37 mouse cellular contexts compared by ENCODE assay signal in the genomic region with DNA sequence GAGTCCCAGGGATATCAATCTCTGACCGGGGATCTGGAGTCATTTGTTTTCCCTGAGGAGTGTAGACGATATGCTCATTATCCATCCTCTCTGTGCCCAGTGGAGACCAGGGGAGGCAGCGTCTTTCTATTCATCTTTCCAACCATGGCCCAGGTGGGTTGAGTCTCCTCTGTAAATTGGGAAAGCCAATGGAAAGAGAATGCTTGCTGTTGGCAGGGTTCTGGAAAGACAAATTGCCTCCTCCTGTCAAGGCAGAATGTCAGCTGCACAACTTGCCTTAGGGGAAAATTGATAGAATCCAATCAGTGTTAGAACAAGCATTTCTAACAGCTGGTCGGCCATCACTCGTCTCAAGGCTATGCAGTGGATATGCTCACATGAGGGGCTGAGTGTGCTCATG. TPM values are rescaled to one million over a fixed set of nuclear protein-coding genes. Genes with fewer than 3 reads are reported as not detected.
"Had no signal": no experiment of that assay in that cellular context is flagged by ENCODE, and none has a peak within 500 bp of the region (broad histone marks: within the 10 kb centered on the region; RNA-seq: fewer than 3 reads in every experiment).

Gene Olfr1349, minus strand, starts transcription at position 101 of the 400 bp plus-strand sequence.

- H3K4me3 ChIP-seq: limb, embryonic 10.5 days; limb, embryonic 12.5 days; limb, embryonic 13.5 days; limb, embryonic 15.5 days; liver, embryonic 12.5 days; liver, embryonic 13.5 days; liver, embryonic 15.5 days; lung, embryonic 15.5 days; megakaryocyte, embryonic 14.5 days; midbrain, embryonic 10.5 days; midbrain, embryonic 12.5 days; midbrain, embryonic 13.5 days; midbrain, embryonic 15.5 days; myocyte; neural tube, embryonic 12.5 days had no signal

- H3K4me1 ChIP-seq: limb, embryonic 10.5 days; limb, embryonic 12.5 days; limb, embryonic 13.5 days; limb, embryonic 15.5 days; liver, embryonic 12.5 days; liver, embryonic 13.5 days; liver, embryonic 15.5 days; lung, embryonic 15.5 days; megakaryocyte, embryonic 14.5 days; midbrain, embryonic 10.5 days; midbrain, embryonic 12.5 days; midbrain, embryonic 13.5 days; midbrain, embryonic 15.5 days; neural tube, embryonic 12.5 days had no signal

- ATAC-seq: liver, embryonic 12.5 days; liver, postnatal 0 days; lung, postnatal 0 days; midbrain, embryonic 13.5 days; midbrain, embryonic 15.5 days; midbrain, embryonic 16.5 days had no signal

- H3K9me3 ChIP-seq: limb, embryonic 15.5 days; liver, embryonic 15.5 days; lung, embryonic 15.5 days; midbrain, embryonic 15.5 days had no signal

- H3K27me3 ChIP-seq: limb, embryonic 12.5 days; limb, embryonic 13.5 days; limb, embryonic 15.5 days; liver, embryonic 12.5 days; liver, embryonic 13.5 days; liver, embryonic 15.5 days; lung, embryonic 15.5 days; megakaryocyte, embryonic 14.5 days; midbrain, embryonic 12.5 days; midbrain, embryonic 13.5 days; midbrain, embryonic 15.5 days; neural tube, embryonic 12.5 days had no signal

- H3K27ac ChIP-seq: limb, embryonic 10.5 days; limb, embryonic 12.5 days; limb, embryonic 13.5 days; limb, embryonic 15.5 days; liver, embryonic 12.5 days; liver, embryonic 13.5 days; liver, embryonic 14.5 days; liver, embryonic 15.5 days; lung, embryonic 15.5 days; macrophage; midbrain, embryonic 10.5 days; midbrain, embryonic 12.5 days; midbrain, embryonic 13.5 days; midbrain, embryonic 15.5 days; neural tube, embryonic 12.5 days had no signal

- H3K36me3 ChIP-seq: limb, embryonic 10.5 days; limb, embryonic 12.5 days; limb, embryonic 13.5 days; limb, embryonic 15.5 days; liver, embryonic 12.5 days; liver, embryonic 13.5 days; liver, embryonic 15.5 days; lung, embryonic 15.5 days; midbrain, embryonic 10.5 days; midbrain, embryonic 12.5 days; midbrain, embryonic 13.5 days; midbrain, embryonic 15.5 days; neural tube, embryonic 12.5 days had no signal

- DNase-seq: left cerebral cortex, postnatal 4 days; liver; liver, embryonic 13.5 days; liver, postnatal 0 days; lung, adult 18-20 months; lung, adult 2 months; lung, embryonic 14.5 days; lung, postnatal 10 days; lung, postnatal 14 days; lung, postnatal 36 days; lung, postnatal 4 days; midbrain, embryonic 14.5 days had no signal

- H3K9ac ChIP-seq: limb, embryonic 12.5 days; limb, embryonic 13.5 days; limb, embryonic 15.5 days; liver, embryonic 12.5 days; liver, embryonic 13.5 days; liver, embryonic 14.5 days; liver, embryonic 15.5 days; liver, postnatal 0 days; lung, embryonic 14.5 days; lung, embryonic 15.5 days; midbrain, embryonic 12.5 days; midbrain, embryonic 13.5 days; midbrain, embryonic 15.5 days; neural tube, embryonic 12.5 days had no signal

- H3K4me2 ChIP-seq: limb, embryonic 12.5 days; limb, embryonic 13.5 days; limb, embryonic 15.5 days; liver, embryonic 11.5 days; liver, embryonic 12.5 days; liver, embryonic 13.5 days; liver, embryonic 15.5 days; lung, embryonic 14.5 days; lung, embryonic 15.5 days; midbrain, embryonic 11.5 days; midbrain, embryonic 12.5 days; midbrain, embryonic 13.5 days; midbrain, embryonic 15.5 days; neural tube, embryonic 12.5 days had no signal

RNA-seq across cellular contexts. Expression of gene Olfr1349, which starts in this region (rescaled TPM):
- polyA plus RNA-seq: limb, embryonic 10.5 days; limb, embryonic 11.5 days; limb, embryonic 12.5 days; limb, embryonic 13.5 days; limb, embryonic 15.5 days; liver, adult 2 months; liver, embryonic 11.5 days; liver, embryonic 12.5 days; liver, embryonic 13.5 days; liver, embryonic 14.5 days; liver, embryonic 15.5 days; liver, embryonic 16.5 days; liver, postnatal 0 days; lung, adult 2 months; lung, embryonic 14.5 days; lung, embryonic 15.5 days; lung, embryonic 16.5 days; lung, postnatal 0 days; macrophage; midbrain, embryonic 10.5 days; midbrain, embryonic 11.5 days; midbrain, embryonic 12.5 days; midbrain, embryonic 13.5 days; midbrain, embryonic 14.5 days; midbrain, embryonic 15.5 days; midbrain, embryonic 16.5 days; midbrain, postnatal 0 days; neural tube, embryonic 12.5 days had no signal
